Mouse (Mus musculus): ENCODE results near the gene N6amt1.

The N6amt1 gene

DNA sequence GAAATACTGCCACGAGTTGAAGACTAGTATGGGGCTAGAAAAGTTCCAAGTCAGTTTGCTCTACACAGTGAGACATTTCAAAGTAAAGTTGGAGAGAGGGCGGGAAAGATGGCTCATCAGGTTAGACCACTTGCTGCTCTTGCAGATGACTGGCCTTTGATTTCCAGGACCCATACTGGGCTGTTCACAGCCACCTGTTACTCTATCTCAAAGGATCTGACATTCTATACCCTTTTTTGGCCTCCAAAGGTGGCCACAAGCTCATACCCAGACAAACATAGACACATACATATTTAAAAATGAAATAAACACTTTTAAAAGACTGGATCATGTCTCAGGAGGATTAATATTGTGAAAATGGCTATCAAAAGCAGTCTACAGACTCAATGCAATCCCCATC is 30.4 kb downstream of the N6amt1 start:
- DNase-seq (ENCODE audit: low spot score in 2 of 2), result no peak

DNA sequence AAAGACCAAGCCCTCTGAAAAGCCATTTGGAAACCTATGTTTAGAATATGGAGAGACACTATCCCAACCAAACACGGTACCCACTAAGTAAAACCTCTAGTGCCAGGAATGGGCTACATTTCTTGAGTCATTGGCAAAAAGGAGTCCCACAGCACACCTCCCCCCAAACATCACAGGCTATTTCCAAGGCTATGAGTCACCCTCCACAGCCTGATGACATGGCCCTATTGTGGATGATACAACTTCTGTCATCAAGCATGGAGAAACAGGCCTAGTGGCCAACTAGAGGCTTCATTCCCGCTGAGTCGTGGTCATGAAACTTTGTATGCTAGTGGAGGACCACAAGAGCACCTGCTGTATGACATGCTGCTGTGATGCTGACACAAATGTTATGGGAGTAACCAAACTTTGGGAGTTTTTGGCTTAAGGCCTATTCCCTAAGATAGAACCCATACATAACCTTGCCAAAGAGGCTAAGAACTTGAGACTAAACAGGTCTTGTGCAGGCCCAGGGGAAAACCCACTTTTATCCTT is 33.5 kb downstream of the N6amt1 start:
- DNase-seq (ENCODE audit: low spot score in 2 of 2), result no peak

DNA sequence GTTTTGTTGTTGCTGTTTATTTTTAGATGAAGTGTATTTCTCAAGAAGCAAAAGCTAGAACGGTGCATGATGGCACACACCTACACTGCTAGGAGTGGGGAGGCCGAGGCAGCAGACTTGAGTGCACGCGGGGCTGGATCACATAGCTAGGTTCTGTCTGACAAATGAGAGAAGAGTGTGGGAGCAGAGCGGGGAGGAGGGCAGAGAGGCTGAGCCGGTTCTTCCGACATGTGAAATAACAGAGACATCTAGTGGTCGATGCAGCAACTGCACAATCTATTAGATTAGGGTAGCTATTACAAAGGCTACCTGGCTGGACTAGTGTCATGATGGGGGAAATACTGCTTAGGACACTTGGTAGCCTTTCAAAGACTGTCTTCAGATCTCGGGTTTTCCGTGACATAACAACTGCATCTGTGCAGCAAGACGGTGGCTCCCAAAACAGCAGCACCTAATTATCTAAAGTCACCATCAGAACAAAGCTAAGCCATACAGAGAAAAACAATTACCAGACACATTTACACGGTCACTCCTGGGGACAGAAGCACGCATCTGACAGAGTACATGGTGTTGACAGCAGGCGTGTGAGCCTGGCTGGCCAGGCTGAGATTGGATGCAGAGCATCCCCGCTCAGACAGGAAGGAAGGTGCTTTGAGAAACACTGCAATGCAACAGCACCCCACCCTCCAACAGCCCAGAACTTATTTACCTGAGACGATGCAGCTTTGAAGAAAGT is 40.0 kb downstream of the N6amt1 start:
- DNase-seq (ENCODE audit: low spot score in 2 of 2), result peak; percentile 30 to 65

DNA sequence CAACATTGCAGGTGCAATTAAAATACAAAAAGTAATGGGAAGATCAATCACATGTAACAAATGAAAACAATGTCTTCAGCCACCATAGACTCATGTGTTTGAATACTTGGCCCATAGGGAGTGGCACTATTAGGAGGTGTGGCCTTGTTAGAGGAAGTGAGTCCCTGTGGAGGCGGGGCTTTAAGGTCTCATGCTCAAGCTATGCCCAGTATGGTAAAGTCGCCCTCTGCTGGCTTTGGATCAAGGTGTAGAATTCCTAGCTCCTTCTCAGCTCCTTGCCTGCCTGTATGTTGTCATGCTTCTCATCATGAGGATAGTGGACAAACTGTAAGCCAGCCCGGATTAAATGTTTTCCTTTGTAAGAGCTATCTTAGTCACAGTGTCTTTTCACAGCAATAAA is 51.0 kb downstream of the N6amt1 start:
- DNase-seq (ENCODE audit: low spot score in 2 of 2), result peak; percentile 43 to 70
